Mouse (Mus musculus) intestine, embryonic 15.5 days (tissue): ENCODE data around the gene Olfr51. TPM values are rescaled to one million over a fixed set of nuclear protein-coding genes. Genes with fewer than 3 reads are reported as not detected.
"Not testable (repeated sequence)": the region's sequence is repeated elsewhere in the genome, so short reads cannot be mapped to it uniquely, and the experiment has no call there.

Experiments used
- ATAC-seq: fragments of 200-750 bp; cut with Nextera tagmentation; 2 replicates; pipeline ENCODE4 v1.8.0; 2017; ENCODE audit warnings: moderate TSS enrichment, moderate library complexity
- H3K27ac ChIP-seq: fragments of 300-500 bp; sonication (generic); 2 replicates; pipeline ENCODE4 v1.5.1; 2015; ENCODE audit warnings: mild to moderate bottlenecking, inconsistent platforms
- H3K27me3 ChIP-seq: fragments of 300-500 bp; sonication (generic); replicated peaks from 2 replicates; pipeline ENCODE4 v1.6.1; 2015; ENCODE audit warnings: inconsistent platforms
- H3K36me3 ChIP-seq: fragments of 300-500 bp; sonication (generic); 2 replicates; pipeline ENCODE4 v1.6.1; 2015; ENCODE audit warnings: inconsistent platforms
- H3K4me1 ChIP-seq: fragments of 300-500 bp; sonication (generic); replicated peaks from 2 replicates; pipeline ENCODE4 v1.6.1; 2015; ENCODE audit warnings: inconsistent platforms
- H3K4me2 ChIP-seq: fragments of 300-500 bp; sonication (generic); replicated peaks from 2 replicates; pipeline ENCODE4 v1.6.1; 2015; ENCODE audit warnings: mild to moderate bottlenecking, inconsistent platforms
- H3K4me3 ChIP-seq: fragments of 300-500 bp; sonication (generic); replicated peaks from 2 replicates; pipeline ENCODE4 v1.5.1; 2015; ENCODE audit warnings: inconsistent platforms
- H3K9ac ChIP-seq: fragments of 300-500 bp; sonication (generic); 2 replicates; pipeline ENCODE4 v1.6.1; 2015; ENCODE audit warnings: inconsistent platforms
- H3K9me3 ChIP-seq: fragments of 300-500 bp; sonication (generic); 2 replicates; pipeline ENCODE4 v1.6.1; 2016; ENCODE audit warnings: inconsistent platforms
- WGBS: fragments of 180-500 bp; shearing (Covaris S2); methylation state at CpG from one replicate; pipeline ENCODE4 v1.1.7; 2015; 5-methylcytosine and 5-hydroxymethylcytosine counted together
- polyA plus RNA-seq: library from polyadenylated mRNA; unstranded; fragments of >200 nt; fragmentation: Nextera tagmentation; extraction: Ambion mirVana; gene quantifications from 2 replicates; pipeline ENCODE4 v1.2.1, GENCODE M21; 2015

Olfr51 gene
- polyA plus RNA-seq: not detected in 2 replicates

GRCm38 (mm10) chr11:51003296-51003695 is at the start of gene Olfr51:
TSS of gene Olfr51 (plus strand) at chr11:51003596.
- 62% methylated on average over 5 of the region's 5 CpGs for WGBS
- Histone ChIP-seq H3K4me3 (no peak within 1 kb of the TSS), H3K36me3 (no peaks in the 10 kb centered on the region), H3K27ac (no peak within 1 kb of the TSS), H3K9me3 (no peaks in the 10 kb centered on the region), H3K4me2 (no peak within 1 kb of the TSS), H3K9ac (no peak within 1 kb of the TSS), H3K4me1 (no peaks in the 10 kb centered on the region), H3K27me3 (no peaks in the 10 kb centered on the region)
- ATAC-seq: no peak

GRCm38 (mm10) chr11:50953665-50954064 is 49.7 kb upstream of the Olfr51 start, which contains the start of gene Prop1:
TSS of gene Prop1 (minus strand) at chr11:50953765.
- no peak within 1 kb of the TSS for H3K9ac ChIP-seq
- no peak within 1 kb of the TSS for H3K27ac ChIP-seq
- no peak for ATAC-seq
- no peaks in the 10 kb centered on the region for H3K27me3 ChIP-seq
- no peaks in the 10 kb centered on the region for H3K9me3 ChIP-seq
- H3K4me1 ChIP-seq: no peaks in the 10 kb centered on the region
- no peaks in the 10 kb centered on the region for H3K36me3 ChIP-seq
- no peak within 1 kb of the TSS for H3K4me3 ChIP-seq
- WGBS: 65% methylated on average over 6 of the region's 6 CpGs
- no peak within 1 kb of the TSS for H3K4me2 ChIP-seq

GRCm38 (mm10) chr11:50964886-50965285 is 38.5 kb upstream of the Olfr51 start:
- H3K9me3 ChIP-seq: no peaks in the 10 kb centered on the region
- no peak overlapping the region for H3K27ac ChIP-seq
- H3K36me3 ChIP-seq: no peaks in the 10 kb centered on the region
- H3K4me2 ChIP-seq: no peak overlapping the region
- no peak overlapping the region for H3K9ac ChIP-seq
- no peak overlapping the region for H3K4me3 ChIP-seq
- H3K27me3 ChIP-seq: no peaks in the 10 kb centered on the region
- 84% methylated on average over 2 of the region's 2 CpGs for WGBS
- H3K4me1 ChIP-seq: no peaks in the 10 kb centered on the region
- ATAC-seq: no peak

GRCm38 (mm10) chr11:50966230-50966629 is 37.2 kb upstream of the Olfr51 start, which contains the start of gene Olfr1378:
TSS of gene Olfr1378 (plus strand) at chr11:50966530.
- Histone ChIP-seq H3K9me3 (no peaks in the 10 kb centered on the region), H3K4me1 (no peaks in the 10 kb centered on the region), H3K27me3 (no peaks in the 10 kb centered on the region), H3K9ac (no peak within 1 kb of the TSS), H3K36me3 (no peaks in the 10 kb centered on the region), H3K4me3 (no peak within 1 kb of the TSS), H3K4me2 (no peak within 1 kb of the TSS), H3K27ac (no peak within 1 kb of the TSS)
- ATAC-seq: no peak
- WGBS: 82% methylated on average over 11 of the region's 11 CpGs

- H3K4me3 ChIP-seq: no peak overlapping the region
- no peak overlapping the region for H3K4me2 ChIP-seq
- ATAC-seq: no peak
- H3K4me1 ChIP-seq: no peaks in the 10 kb centered on the region
- H3K9me3 ChIP-seq: no peaks in the 10 kb centered on the region
- H3K36me3 ChIP-seq: no peaks in the 10 kb centered on the region
- no peak overlapping the region for H3K9ac ChIP-seq
- no peak overlapping the region for H3K27ac ChIP-seq
- WGBS: 70% methylated on average over 4 of the region's 4 CpGs
- no peaks in the 10 kb centered on the region for H3K27me3 ChIP-seq
Observed at GRCm38 (mm10) chr11:50977216-50977615, 26.2 kb upstream of the Olfr51 start.

GRCm38 (mm10) chr11:50981667-50982066 is 21.7 kb upstream of the Olfr51 start, which contains the start of gene Olfr1377:
TSS of gene Olfr1377 (plus strand) at chr11:50981967.
- Histone ChIP-seq H3K9me3 (no peaks in the 10 kb centered on the region), H3K27me3 (no peaks in the 10 kb centered on the region), H3K4me2 (no peak within 1 kb of the TSS), H3K27ac (no peak within 1 kb of the TSS), H3K36me3 (no peaks in the 10 kb centered on the region), H3K4me1 (no peaks in the 10 kb centered on the region), H3K9ac (no peak within 1 kb of the TSS), H3K4me3 (no peak within 1 kb of the TSS)
- WGBS: 67% methylated on average over 5 of the region's 5 CpGs
- ATAC-seq: no peak

- no peak overlapping the region for H3K4me2 ChIP-seq
- no peaks in the 10 kb centered on the region for H3K27me3 ChIP-seq
- H3K4me3 ChIP-seq: no peak overlapping the region
- no peaks in the 10 kb centered on the region for H3K4me1 ChIP-seq
- no peak for ATAC-seq
- H3K36me3 ChIP-seq: no peaks in the 10 kb centered on the region
- H3K27ac ChIP-seq: no peak overlapping the region
- no peaks in the 10 kb centered on the region for H3K9me3 ChIP-seq
- 55% methylated on average over 5 of the region's 5 CpGs for WGBS
- H3K9ac ChIP-seq: no peak overlapping the region
Observed at GRCm38 (mm10) chr11:51011821-51012220, 8.4 kb downstream of the Olfr51 start.

GRCm38 (mm10) chr11:51013936-51014335 is 10.5 kb downstream of the Olfr51 start, which contains the start of gene Olfr54:
TSS of gene Olfr54 (plus strand) at chr11:51014236.
- WGBS: 62% methylated on average over 1 of the region's 1 CpGs
- Histone ChIP-seq H3K4me1 (no peaks in the 10 kb centered on the region), H3K9ac (no peak within 1 kb of the TSS), H3K9me3 (no peaks in the 10 kb centered on the region), H3K4me3 (no peak within 1 kb of the TSS), H3K36me3 (no peaks in the 10 kb centered on the region), H3K27ac (no peak within 1 kb of the TSS), H3K27me3 (no peaks in the 10 kb centered on the region), H3K4me2 (no peak within 1 kb of the TSS)
- no peak for ATAC-seq

GRCm38 (mm10) chr11:51016341-51016740 is 12.9 kb downstream of the Olfr51 start:
- no peaks in the 10 kb centered on the region for H3K4me1 ChIP-seq
- H3K27ac ChIP-seq: no peak overlapping the region
- no peak overlapping the region for H3K4me3 ChIP-seq
- no peak overlapping the region for H3K4me2 ChIP-seq
- no peaks in the 10 kb centered on the region for H3K36me3 ChIP-seq
- H3K9ac ChIP-seq: no peak overlapping the region
- ATAC-seq: no peak
- H3K27me3 ChIP-seq: no peaks in the 10 kb centered on the region
- H3K9me3 ChIP-seq: no peaks in the 10 kb centered on the region
- 50% methylated on average over 2 of the region's 2 CpGs for WGBS

GRCm38 (mm10) chr11:51026811-51027210 is 23.4 kb downstream of the Olfr51 start:
- H3K27ac ChIP-seq, H3K4me3 ChIP-seq, H3K9me3 ChIP-seq, H3K9ac ChIP-seq, H3K4me1 ChIP-seq, H3K36me3 ChIP-seq, H3K4me2 ChIP-seq, H3K27me3 ChIP-seq, ATAC-seq: not testable (repeated sequence)
- 74% methylated on average over 11 of the region's 11 CpGs for WGBS

- not testable (repeated sequence) for H3K4me1 ChIP-seq, H3K4me2 ChIP-seq, H3K9ac ChIP-seq, H3K27me3 ChIP-seq, H3K4me3 ChIP-seq, H3K27ac ChIP-seq, H3K9me3 ChIP-seq, ATAC-seq, H3K36me3 ChIP-seq
- WGBS: 66% methylated on average over 8 of the region's 8 CpGs
Observed at GRCm38 (mm10) chr11:51029381-51029780, 26.0 kb downstream of the Olfr51 start.

GRCm38 (mm10) chr11:51030225-51030624 is 26.8 kb downstream of the Olfr51 start:
- no peak for ATAC-seq
- H3K4me2 ChIP-seq: no peak overlapping the region
- 54% methylated on average over 2 of the region's 2 CpGs for WGBS

GRCm38 (mm10) chr11:51032851-51033250 is 29.5 kb downstream of the Olfr51 start:
- no peaks in the 10 kb centered on the region for H3K4me1 ChIP-seq
- ATAC-seq: no peak
- H3K27me3 ChIP-seq: no peaks in the 10 kb centered on the region
- H3K9ac ChIP-seq: no peak overlapping the region
- H3K4me2 ChIP-seq: no peak overlapping the region
- no peak overlapping the region for H3K4me3 ChIP-seq
- H3K36me3 ChIP-seq: no peaks in the 10 kb centered on the region
- WGBS: 26% methylated on average over 1 of the region's 1 CpGs
- H3K9me3 ChIP-seq: no peaks in the 10 kb centered on the region
- no peak overlapping the region for H3K27ac ChIP-seq

More at GRCm38 (mm10) chr11:51030225-51030624, 26.8 kb downstream of the Olfr51 start:
- no peaks in the 10 kb centered on the region for H3K9me3 ChIP-seq
- no peaks in the 10 kb centered on the region for H3K36me3 ChIP-seq
- no peaks in the 10 kb centered on the region for H3K27me3 ChIP-seq
- H3K27ac ChIP-seq: no peak overlapping the region
- no peaks in the 10 kb centered on the region for H3K4me1 ChIP-seq
- H3K9ac ChIP-seq: no peak overlapping the region
- H3K4me3 ChIP-seq: no peak overlapping the region
